Mouse (Mus musculus) CD4-positive, CD25-positive, alpha-beta regulatory T cell (primary cell): Measurements from ENCODE around the gene Dcaf6. TPM values are rescaled to one million over a fixed set of nuclear protein-coding genes. Genes with fewer than 3 reads are reported as not detected.

Source experiments
- polyA plus RNA-seq: library from polyadenylated mRNA; unstranded; fragments of 100-300 nt; shearing (Covaris generic); gene quantifications from one replicate; pipeline ENCODE4 v1.2.1, GENCODE M21; 2017

The Dcaf6 gene
- polyA plus RNA-seq = 14.2 TPM

DNA sequence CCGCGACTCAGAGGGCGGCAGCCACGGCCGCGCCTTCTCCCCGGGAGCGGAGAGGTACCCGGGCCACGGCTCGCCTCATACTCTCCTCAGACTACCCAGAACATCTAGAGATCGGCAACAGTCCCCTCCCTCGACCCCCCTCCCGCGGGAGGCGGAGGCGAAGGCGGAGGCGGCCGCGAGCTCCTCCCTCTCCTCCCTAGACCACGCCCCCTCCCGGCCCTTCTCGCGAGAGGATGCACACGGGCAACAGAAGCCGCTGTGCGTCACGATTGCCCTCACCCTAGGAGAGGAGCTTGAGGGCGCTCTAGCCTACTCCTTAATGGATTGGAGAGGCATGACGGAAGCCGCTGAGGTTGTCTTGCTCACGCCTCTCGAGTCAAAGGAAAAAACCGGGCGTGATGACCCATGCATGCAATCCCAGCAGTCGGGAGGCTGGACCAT, at the start of gene Dcaf6, which contains the start of gene Mpc2:
Dcaf6 (minus strand) TSS at position 116 of the 441 bp plus-strand sequence.
Mpc2 (plus strand) TSS at position 278 of the 441 bp plus-strand sequence.

GRCm38 (mm10) chr1:165484688-165485233, 24.5 kb upstream of the Dcaf6 start, which contains the start of gene Adcy10:
TSS of gene Adcy10 (plus strand) at chr1:165485183.

DNA sequence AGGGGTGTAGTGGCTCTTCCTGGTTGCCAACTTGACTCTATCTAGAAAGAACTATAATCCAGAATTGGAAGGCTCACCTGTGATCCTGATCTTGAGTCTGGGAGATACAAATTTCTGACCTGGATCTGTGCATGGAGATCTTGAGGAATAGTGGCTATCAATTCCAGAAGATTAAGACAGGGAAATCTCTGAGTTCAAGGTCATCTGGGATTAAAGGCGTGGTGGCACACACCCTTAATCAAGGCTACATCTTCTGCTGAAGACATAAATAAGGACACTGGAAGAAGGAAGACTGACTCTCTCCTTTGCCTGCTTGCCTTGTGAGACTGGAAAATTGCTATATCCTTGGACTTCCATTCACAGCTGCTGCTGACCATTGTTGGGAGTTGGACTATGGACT, 164.8 kb downstream of the Dcaf6 start, which contains the start of gene Gpr161:
Gpr161 (plus strand) TSS at position 301 of the 400 bp plus-strand sequence.

Other genes starting within 250 kb of the Dcaf6 start
- gene Tiprl, start 223.5 kb downstream of the Dcaf6 start, polyA plus RNA-seq = 91.3 TPM
- gene Gpr161, start 164.7 kb downstream of the Dcaf6 start, polyA plus RNA-seq = 0.12 TPM
- gene Mpc2, start 162 bp upstream of the Dcaf6 start, polyA plus RNA-seq = 128 TPM
- gene Adcy10, start 24.7 kb upstream of the Dcaf6 start, polyA plus RNA-seq = not detected
- 0.73 TPM for gene Mpzl1, start 174.1 kb upstream of the Dcaf6 start, polyA plus RNA-seq
- gene Rcsd1, start 249.3 kb upstream of the Dcaf6 start, polyA plus RNA-seq = 253 TPM